Mouse (Mus musculus): ENCODE measurements around the gene Calcb.

Calcb gene

GRCm38 (mm10) chr7:114740360-114741165 is 22.1 kb downstream of the Calcb start:
- peak; percentile 24 for DNase-seq (ENCODE audit: low read depth, low spot score)
- Histone ChIP-seq H3K27me3 (ENCODE audit: control insufficient read depth, insufficient read depth, low read length, poor library complexity, severe bottlenecking) (no peaks in the 10 kb centered on the region), H3K36me3 (ENCODE audit: control insufficient read depth, insufficient read depth, low read length, poor library complexity, severe bottlenecking) (no peaks in the 10 kb centered on the region)

- no peaks in the 10 kb centered on the region for H3K36me3 ChIP-seq (ENCODE audit: control insufficient read depth, insufficient read depth, low read length, poor library complexity, severe bottlenecking)
- H3K27me3 ChIP-seq (ENCODE audit: control insufficient read depth, insufficient read depth, low read length, poor library complexity, severe bottlenecking): no peaks in the 10 kb centered on the region
- DNase-seq (ENCODE audit: low read depth, low spot score): no peak
Measured at GRCm38 (mm10) chr7:114743022-114743780, 24.8 kb downstream of the Calcb start, which contains the start of gene Insc. Gene Insc (plus strand): TSS chr7:114743694.

- Histone ChIP-seq H3K27me3 (ENCODE audit: control insufficient read depth, insufficient read depth, low read length, poor library complexity, severe bottlenecking) (no peaks in the 10 kb centered on the region), H3K36me3 (ENCODE audit: control insufficient read depth, insufficient read depth, low read length, poor library complexity, severe bottlenecking) (no peaks in the 10 kb centered on the region)
- no peak for DNase-seq (ENCODE audit: low read depth, low spot score)
Measured at GRCm38 (mm10) chr7:114744639-114745245, 26.3 kb downstream of the Calcb start.

- no peaks in the 10 kb centered on the region for H3K27me3 ChIP-seq (ENCODE audit: control insufficient read depth, insufficient read depth, low read length, poor library complexity, severe bottlenecking)
- no peak for DNase-seq (ENCODE audit: low read depth, low spot score)
- no peaks in the 10 kb centered on the region for H3K36me3 ChIP-seq (ENCODE audit: control insufficient read depth, insufficient read depth, low read length, poor library complexity, severe bottlenecking)
Measured at GRCm38 (mm10) chr7:114745481-114746271, 27.2 kb downstream of the Calcb start.

- Histone ChIP-seq H3K27me3 (ENCODE audit: control insufficient read depth, insufficient read depth, low read length, poor library complexity, severe bottlenecking) (no peaks in the 10 kb centered on the region), H3K36me3 (ENCODE audit: control insufficient read depth, insufficient read depth, low read length, poor library complexity, severe bottlenecking) (no peaks in the 10 kb centered on the region)
- no peak for DNase-seq (ENCODE audit: low read depth, low spot score)
Measured at GRCm38 (mm10) chr7:114747596-114747995, 29.2 kb downstream of the Calcb start.

- no peak for DNase-seq (ENCODE audit: low read depth, low spot score)
- no peaks in the 10 kb centered on the region for H3K36me3 ChIP-seq (ENCODE audit: control insufficient read depth, insufficient read depth, low read length, poor library complexity, severe bottlenecking)
- no peaks in the 10 kb centered on the region for H3K27me3 ChIP-seq (ENCODE audit: control insufficient read depth, insufficient read depth, low read length, poor library complexity, severe bottlenecking)
Measured at GRCm38 (mm10) chr7:114748239-114748638, 29.8 kb downstream of the Calcb start.

GRCm38 (mm10) chr7:114753471-114753870 is 35.0 kb downstream of the Calcb start:
- DNase-seq (ENCODE audit: low read depth, low spot score): no peak
- Histone ChIP-seq H3K27me3 (ENCODE audit: control insufficient read depth, insufficient read depth, low read length, poor library complexity, severe bottlenecking) (no peaks in the 10 kb centered on the region), H3K36me3 (ENCODE audit: control insufficient read depth, insufficient read depth, low read length, poor library complexity, severe bottlenecking) (no peaks in the 10 kb centered on the region)

GRCm38 (mm10) chr7:114754196-114754595 is 35.8 kb downstream of the Calcb start:
- no peak for DNase-seq (ENCODE audit: low read depth, low spot score)
- Histone ChIP-seq H3K36me3 (ENCODE audit: control insufficient read depth, insufficient read depth, low read length, poor library complexity, severe bottlenecking) (no peaks in the 10 kb centered on the region), H3K27me3 (ENCODE audit: control insufficient read depth, insufficient read depth, low read length, poor library complexity, severe bottlenecking) (no peaks in the 10 kb centered on the region)

- no peak for DNase-seq (ENCODE audit: low read depth, low spot score)
- H3K27me3 ChIP-seq (ENCODE audit: control insufficient read depth, insufficient read depth, low read length, poor library complexity, severe bottlenecking): no peaks in the 10 kb centered on the region
- no peaks in the 10 kb centered on the region for H3K36me3 ChIP-seq (ENCODE audit: control insufficient read depth, insufficient read depth, low read length, poor library complexity, severe bottlenecking)
Measured at GRCm38 (mm10) chr7:114754626-114755025, 36.2 kb downstream of the Calcb start.

GRCm38 (mm10) chr7:114762660-114763059 is 44.2 kb downstream of the Calcb start:
- Histone ChIP-seq H3K36me3 (ENCODE audit: control insufficient read depth, insufficient read depth, low read length, poor library complexity, severe bottlenecking) (no peaks in the 10 kb centered on the region), H3K27me3 (ENCODE audit: control insufficient read depth, insufficient read depth, low read length, poor library complexity, severe bottlenecking) (no peaks in the 10 kb centered on the region)
- DNase-seq (ENCODE audit: low read depth, low spot score): no peak

GRCm38 (mm10) chr7:114765273-114765672 is 46.8 kb downstream of the Calcb start:
- no peaks in the 10 kb centered on the region for H3K36me3 ChIP-seq (ENCODE audit: control insufficient read depth, insufficient read depth, low read length, poor library complexity, severe bottlenecking)
- no peak for DNase-seq (ENCODE audit: low read depth, low spot score)

GRCm38 (mm10) chr7:114766523-114766922 is 48.1 kb downstream of the Calcb start:
- Histone ChIP-seq H3K27me3 (ENCODE audit: control insufficient read depth, insufficient read depth, low read length, poor library complexity, severe bottlenecking) (no peaks in the 10 kb centered on the region), H3K36me3 (ENCODE audit: control insufficient read depth, insufficient read depth, low read length, poor library complexity, severe bottlenecking) (no peaks in the 10 kb centered on the region)
- DNase-seq (ENCODE audit: low read depth, low spot score): no peak

More at GRCm38 (mm10) chr7:114765273-114765672, 46.8 kb downstream of the Calcb start:
- H3K27me3 ChIP-seq (ENCODE audit: control insufficient read depth, insufficient read depth, low read length, poor library complexity, severe bottlenecking): no peaks in the 10 kb centered on the region

- H3K36me3 ChIP-seq (ENCODE audit: control insufficient read depth, insufficient read depth, low read length, poor library complexity, severe bottlenecking): no peaks in the 10 kb centered on the region
- DNase-seq (ENCODE audit: low read depth, low spot score): no peak
Measured at GRCm38 (mm10) chr7:114768516-114768915, 50.1 kb downstream of the Calcb start.

GRCm38 (mm10) chr7:114769041-114769440 is 50.6 kb downstream of the Calcb start:
- DNase-seq (ENCODE audit: low read depth, low spot score): no peak
- Histone ChIP-seq H3K27me3 (ENCODE audit: control insufficient read depth, insufficient read depth, low read length, poor library complexity, severe bottlenecking) (no peaks in the 10 kb centered on the region), H3K36me3 (ENCODE audit: control insufficient read depth, insufficient read depth, low read length, poor library complexity, severe bottlenecking) (no peaks in the 10 kb centered on the region)

More at GRCm38 (mm10) chr7:114768516-114768915, 50.1 kb downstream of the Calcb start:
- H3K27me3 ChIP-seq (ENCODE audit: control insufficient read depth, insufficient read depth, low read length, poor library complexity, severe bottlenecking): no peaks in the 10 kb centered on the region
